Mouse (Mus musculus) lung, adult 2 months (tissue): ENCODE results near the gene Atp8a2. TPM values are rescaled to one million over a fixed set of nuclear protein-coding genes. Genes with fewer than 3 reads are reported as not detected.

Experiments used
- DNase-seq: peaks from one replicate; pipeline ENCODE4 v3.0.0; 2022
- H3K4me1 ChIP-seq: fragments of 200-500 bp; 2 replicates; pipeline ENCODE4 v1.6.1; 2011; ENCODE audit warnings: low read length; ENCODE audit not compliant: control insufficient read depth, insufficient read depth
- H3K4me3 ChIP-seq: fragments of 200-500 bp; replicated peaks from 2 replicates; pipeline ENCODE3; 2011; ENCODE audit warnings: low read depth, mild to moderate bottlenecking, control low read depth, low read length; ENCODE audit errors: extremely low read depth
- CTCF ChIP-seq: fragments of 200-500 bp; IDR thresholded peaks from 2 replicates; pipeline ENCODE4 v1.5.1; 2011; ENCODE audit warnings: mild to moderate bottlenecking, low read length, control low read depth; ENCODE audit not compliant: insufficient read depth
- POLR2A ChIP-seq: fragments of 200-500 bp; IDR thresholded peaks from 2 replicates; pipeline ENCODE4 v1.6.1; 2011; ENCODE audit warnings: low read depth, mild to moderate bottlenecking, control low read depth, low read length, borderline replicate concordance; ENCODE audit errors: extremely low read depth
- WGBS: fragments of 180-500 bp; shearing (Covaris S2); methylation state at CpG from one replicate; pipeline ENCODE4 v1.1.7; 2018; 5-methylcytosine and 5-hydroxymethylcytosine counted together
- polyA plus RNA-seq: library from polyadenylated mRNA; depleted of rRNA; stranded (reverse); fragments of >200 nt; gene quantifications from 2 replicates; pipeline ENCODE4 v1.2.3, GENCODE M21; 2012

Gene Atp8a2
- polyA plus RNA-seq, 1 experiment: 0.98 TPM

- no peak for DNase-seq
- TF ChIP-seq POLR2A (no peak), CTCF (no peak)
- 78% methylated on average over 5 of the region's 5 CpGs for WGBS
- H3K4me3 ChIP-seq: no peak overlapping the region
- peaks cover 2% of the 10 kb centered on the region; the same call in 1 of the 2 replicates for H3K4me1 ChIP-seq
Observed at GRCm38 (mm10) chr14:59891491-59891890, 305.5 kb downstream of the Atp8a2 start.

DNA sequence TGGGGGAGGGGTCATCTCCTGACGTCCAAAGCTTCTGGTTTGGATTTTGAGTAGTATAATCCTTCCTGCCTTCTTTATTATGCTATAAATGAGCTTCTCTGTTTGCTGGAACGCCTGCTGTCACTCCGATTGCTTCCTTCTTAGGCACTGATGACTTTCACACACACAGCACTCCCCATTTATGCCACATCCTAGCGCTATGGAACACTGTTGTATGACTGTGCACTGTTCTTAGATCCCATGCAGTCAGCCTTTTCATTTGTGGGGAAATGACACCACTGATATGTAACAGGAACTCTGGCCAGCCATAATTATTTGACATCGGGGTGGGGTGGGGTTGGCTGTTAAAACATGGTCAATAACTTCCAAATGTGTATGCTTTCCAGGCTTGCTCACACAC lies 306.2 kb downstream of the Atp8a2 start:
- Histone ChIP-seq H3K4me3 (no peak overlapping the region), H3K4me1 (peaks cover 2% of the 10 kb centered on the region; the same call in 1 of the 2 replicates)
- 65% methylated on average over 5 of the region's 5 CpGs for WGBS
- TF ChIP-seq CTCF (no peak), POLR2A (no peak)
- DNase-seq: no peak

GRCm38 (mm10) chr14:59890107-59890506 lies 306.9 kb downstream of the Atp8a2 start:
- DNase-seq: no peak
- Histone ChIP-seq H3K4me1 (peaks cover 2% of the 10 kb centered on the region; the same call in 1 of the 2 replicates), H3K4me3 (no peak overlapping the region)
- WGBS: 53% methylated on average over 7 of the region's 7 CpGs
- TF ChIP-seq CTCF: no peak
- TF ChIP-seq POLR2A: no peak

DNA sequence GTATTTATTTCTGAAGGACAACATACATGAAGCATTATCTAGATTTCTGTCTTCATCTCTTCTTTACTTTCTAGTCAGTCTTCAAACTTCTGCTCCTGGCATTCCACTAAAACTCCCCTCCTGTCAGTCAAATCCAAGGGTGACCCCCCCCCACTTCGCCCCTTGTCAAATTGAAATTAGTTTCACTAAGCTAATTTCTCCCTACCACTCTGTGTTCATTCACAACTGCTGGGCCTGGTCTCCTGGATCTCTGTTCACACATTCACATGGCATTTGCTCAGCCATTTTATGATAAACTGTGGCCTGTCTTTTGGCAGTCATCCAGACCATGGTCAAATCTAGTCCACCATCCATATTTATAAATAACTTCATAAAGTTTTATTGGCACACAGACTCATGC lies 308.5 kb downstream of the Atp8a2 start:
- TF ChIP-seq POLR2A: no peak
- TF ChIP-seq CTCF: no peak
- Histone ChIP-seq H3K4me3 (no peak overlapping the region), H3K4me1 (peaks cover 2% of the 10 kb centered on the region; the same call in 1 of the 2 replicates)
- WGBS: 91% methylated on average over 1 of the region's 1 CpGs
- DNase-seq: no peak

DNA sequence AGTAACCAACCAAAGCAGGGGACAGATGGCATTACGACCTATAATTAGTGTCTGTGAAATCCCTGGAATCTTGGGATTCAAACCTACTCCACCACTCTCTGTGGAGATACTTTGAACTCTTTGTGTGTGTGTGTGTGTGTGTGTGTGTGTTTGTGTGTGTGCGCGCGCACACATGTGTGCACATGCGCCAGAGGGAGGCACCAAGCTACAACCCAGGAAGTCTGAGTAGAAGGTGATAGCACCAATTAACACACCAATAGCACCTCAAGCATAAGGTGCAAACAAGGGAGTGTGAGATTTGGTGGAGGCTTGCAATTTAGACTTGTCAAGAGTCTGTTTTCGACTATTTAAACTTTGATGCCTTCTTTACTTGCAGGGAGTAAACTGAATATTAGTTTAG lies 308.9 kb downstream of the Atp8a2 start:
- H3K4me3 ChIP-seq: no peak overlapping the region
- 79% methylated on average over 6 of the region's 6 CpGs for WGBS
- TF ChIP-seq CTCF (no peak), POLR2A (no peak)
- DNase-seq: no peak
- H3K4me1 ChIP-seq: peaks cover 2% of the 10 kb centered on the region; the same call in 1 of the 2 replicates

GRCm38 (mm10) chr14:59887061-59887861 lies 309.7 kb downstream of the Atp8a2 start:
- DNase-seq: peak; percentile 6
- TF ChIP-seq POLR2A (no peak), CTCF (no peak)

GRCm38 (mm10) chr14:59883517-59884069 lies 313.4 kb downstream of the Atp8a2 start:
- 90% methylated on average over 10 of the region's 10 CpGs for WGBS
- Histone ChIP-seq H3K4me1 (peaks cover 2% of the 10 kb centered on the region; the same call in 1 of the 2 replicates), H3K4me3 (no peak overlapping the region)
- no peak for DNase-seq
- no peak for TF ChIP-seq POLR2A
- TF ChIP-seq CTCF: no peak

More at GRCm38 (mm10) chr14:59887061-59887861, 309.7 kb downstream of the Atp8a2 start:
- H3K4me3 ChIP-seq: no peak overlapping the region
- WGBS: 17% methylated on average over 15 of the region's 15 CpGs
- peaks cover 2% of the 10 kb centered on the region; the same call in 1 of the 2 replicates for H3K4me1 ChIP-seq

- WGBS: 65% methylated on average over 3 of the region's 3 CpGs
- TF ChIP-seq POLR2A (no peak), CTCF (no peak)
- Histone ChIP-seq H3K4me1 (no peaks in the 10 kb centered on the region), H3K4me3 (no peak overlapping the region)
- DNase-seq: no peak
Observed at GRCm38 (mm10) chr14:59880829-59881228, 316.1 kb downstream of the Atp8a2 start.

DNA sequence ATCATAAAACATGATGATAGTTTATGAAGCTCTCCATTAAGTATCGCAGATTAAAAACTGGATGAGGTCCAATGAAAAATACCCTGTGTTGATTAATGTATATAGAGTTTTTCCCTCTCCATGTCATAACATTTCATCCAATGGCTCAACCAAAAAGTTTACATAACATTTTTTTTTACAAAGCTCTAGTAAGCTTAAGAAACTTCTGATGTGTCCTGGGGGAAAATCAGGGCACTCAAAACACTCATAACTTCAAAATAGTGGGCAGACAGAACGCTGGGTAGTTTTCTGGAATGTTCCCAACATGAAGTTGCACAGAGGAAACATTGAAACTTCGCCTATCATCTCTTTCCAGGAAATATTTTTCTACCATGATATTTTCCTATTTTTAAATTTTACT lies 318.7 kb downstream of the Atp8a2 start:
- no peak for DNase-seq
- H3K4me1 ChIP-seq: no peaks in the 10 kb centered on the region
- no peak overlapping the region for H3K4me3 ChIP-seq
- TF ChIP-seq POLR2A: no peak
- no peak for TF ChIP-seq CTCF
- WGBS: 65% methylated on average over 3 of the region's 3 CpGs
